Mouse (Mus musculus): ENCODE data around the gene Ppp1cc.

DNA sequence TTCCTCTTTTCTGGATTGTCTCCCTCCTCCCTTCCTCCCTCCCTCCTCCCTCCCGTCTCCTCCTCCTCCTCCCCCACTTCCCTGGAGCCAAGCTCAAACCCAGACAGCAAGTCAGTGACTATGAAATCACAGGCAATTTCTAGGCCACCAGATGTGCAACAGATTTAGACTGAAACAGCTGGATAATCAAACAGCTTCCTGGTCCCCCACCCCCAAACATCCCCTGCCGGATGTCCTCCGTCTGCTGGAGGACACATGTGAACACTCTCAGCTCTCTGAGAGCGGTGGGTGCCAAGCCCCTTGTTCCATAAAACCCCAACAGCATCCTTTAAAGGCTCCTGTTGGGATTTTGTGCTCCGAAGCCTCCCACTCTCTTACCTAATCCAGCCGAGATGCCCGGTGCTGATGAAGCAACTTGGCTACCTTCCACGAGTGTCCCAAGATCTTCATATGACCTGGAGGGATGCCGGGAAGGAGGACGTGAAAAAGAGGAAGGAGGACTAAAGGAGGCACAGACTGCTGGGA lies 12.0 kb upstream of the Ppp1cc start:
- no peak for TF ChIP-seq CTCF (IDR thresholded peaks at IDR 0.05; ENCODE audit: extremely low read depth, insufficient read depth, insufficient read length, insufficient replicate concordance)
- no peak for TF ChIP-seq POLR2A (IDR thresholded peaks at IDR 0.05; ENCODE audit: low read depth, low read length)
